Mouse (Mus musculus) 3134 (cell line): ENCODE measurements at regions not wholly inside any gene's neighbourhood (a gene's known extent, or its start where the extent isn't known, plus 50 kb on each side); places are given as distances from the start of the nearest gene placed in this dataset.

ENCODE experiments used
- DNase-seq: peaks from one replicate; pipeline ENCODE4 v3.0.0-alpha.2; 2011; ENCODE audit warnings: low spot score; ENCODE audit not compliant: insufficient read length; ENCODE audit errors: extremely low read depth

GRCm38 (mm10) chr7:116847846-116848730, 343.9 kb downstream of the Nucb2 start:
- no peak for DNase-seq

- DNase-seq, result no peak
Measured at GRCm38 (mm10) chr7:116853351-116853750, 349.2 kb downstream of the Nucb2 start.

- no peak for DNase-seq
Measured at GRCm38 (mm10) chr7:116857141-116857540, 353.0 kb downstream of the Nucb2 start.

- DNase-seq, result no peak
Measured at GRCm38 (mm10) chr7:116857744-116858143, 353.6 kb downstream of the Nucb2 start.

DNA sequence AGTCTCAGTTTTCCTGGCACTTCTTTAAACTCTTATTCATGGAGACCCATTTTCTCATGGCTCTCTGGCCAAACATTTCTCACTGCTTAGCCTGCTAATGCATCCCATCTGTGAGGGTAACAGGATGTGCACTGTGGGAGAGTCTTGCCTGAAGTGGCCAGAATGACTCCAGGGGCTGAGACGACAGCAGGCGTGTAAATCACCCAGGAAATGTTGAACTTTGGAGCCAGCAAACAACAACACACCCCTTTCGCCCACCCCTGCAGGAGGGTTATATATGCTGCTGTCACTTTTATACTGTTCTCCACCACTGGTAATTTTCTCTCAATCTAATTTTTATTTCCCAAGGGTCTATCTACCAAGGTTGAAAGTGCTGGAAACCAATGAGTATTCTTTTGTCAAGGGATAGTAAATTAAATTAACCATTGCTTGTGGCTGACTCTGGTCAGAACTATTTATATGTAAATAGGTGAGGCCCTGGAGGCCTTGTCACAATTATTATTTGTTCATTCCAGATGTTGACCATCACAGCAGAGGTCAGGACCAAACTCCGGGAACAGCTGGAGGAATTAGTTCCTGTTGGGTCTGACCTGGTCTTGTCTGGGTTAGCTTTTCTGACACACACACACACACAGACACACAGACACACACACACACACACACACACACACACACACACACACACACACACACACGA, 378.2 kb downstream of the Nucb2 start:
- DNase-seq, result no peak

GRCm38 (mm10) chr7:116893846-116894245, 389.7 kb downstream of the Nucb2 start:
- DNase-seq, result no peak

DNA sequence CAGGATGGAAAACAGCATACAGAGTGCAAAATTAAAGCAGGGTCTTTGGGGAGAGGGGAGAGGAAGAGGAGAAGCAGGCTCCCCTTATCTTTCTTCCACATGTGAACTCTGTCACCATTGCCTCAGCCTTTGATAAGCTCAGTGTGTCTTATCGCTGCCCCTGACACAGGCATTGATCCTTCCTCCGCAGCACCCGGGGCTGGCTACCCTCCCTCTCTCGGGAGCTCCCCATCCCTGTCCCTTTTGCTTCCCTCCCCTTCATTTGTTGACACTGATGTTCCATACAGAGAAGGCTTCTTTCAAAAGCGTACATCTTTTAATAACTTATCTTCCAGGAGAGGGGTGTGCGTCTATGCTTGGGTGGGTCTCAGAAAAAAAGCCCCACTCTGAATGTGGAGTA, 411.6 kb downstream of the Nucb2 start:
- no peak for DNase-seq

- no peak for DNase-seq
Measured at GRCm38 (mm10) chr7:116917921-116918670, 413.9 kb downstream of the Nucb2 start.

- no peak for DNase-seq
Measured at GRCm38 (mm10) chr7:116946448-116946847, 434.3 kb upstream of the Xylt1 start.

DNA sequence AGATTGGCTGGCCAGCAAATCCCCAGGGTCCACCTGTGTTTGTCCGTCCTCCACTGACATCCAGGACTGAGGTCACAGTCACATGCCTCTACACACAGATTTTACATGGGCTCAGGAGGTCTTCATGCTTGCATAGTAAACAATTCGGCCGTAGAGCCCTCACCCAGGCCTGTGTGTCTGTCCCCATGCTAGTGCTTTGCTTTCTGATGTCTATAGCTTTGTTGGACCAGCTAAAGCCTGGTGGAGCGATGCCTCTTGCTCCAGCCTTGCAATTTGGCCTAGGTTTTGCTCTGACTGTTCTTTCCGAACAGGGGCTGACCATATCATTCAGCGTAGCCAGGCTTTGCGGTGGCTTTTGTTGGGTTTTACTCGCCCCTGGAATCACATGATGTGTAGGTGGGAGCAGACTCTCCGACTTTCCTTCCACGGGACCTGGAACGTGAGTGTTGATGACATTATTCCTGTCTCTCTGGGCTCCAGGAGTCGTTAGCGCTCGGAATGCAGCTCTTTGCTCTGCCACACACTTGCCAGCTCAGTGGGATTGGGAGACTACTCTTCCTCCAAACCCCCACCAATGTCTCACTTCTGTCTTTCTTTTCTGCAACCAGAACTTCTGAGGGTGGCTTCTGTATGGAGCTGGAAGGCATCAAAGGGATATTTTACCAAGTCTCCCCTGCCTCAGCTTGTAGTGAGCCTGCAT, 421.4 kb upstream of the Xylt1 start:
- no peak for DNase-seq

- DNase-seq, result no peak
Measured at GRCm38 (mm10) chr7:116963839-116964238, 416.9 kb upstream of the Xylt1 start.

GRCm38 (mm10) chr7:116991351-116991750, 389.4 kb upstream of the Xylt1 start:
- DNase-seq, result no peak

DNA sequence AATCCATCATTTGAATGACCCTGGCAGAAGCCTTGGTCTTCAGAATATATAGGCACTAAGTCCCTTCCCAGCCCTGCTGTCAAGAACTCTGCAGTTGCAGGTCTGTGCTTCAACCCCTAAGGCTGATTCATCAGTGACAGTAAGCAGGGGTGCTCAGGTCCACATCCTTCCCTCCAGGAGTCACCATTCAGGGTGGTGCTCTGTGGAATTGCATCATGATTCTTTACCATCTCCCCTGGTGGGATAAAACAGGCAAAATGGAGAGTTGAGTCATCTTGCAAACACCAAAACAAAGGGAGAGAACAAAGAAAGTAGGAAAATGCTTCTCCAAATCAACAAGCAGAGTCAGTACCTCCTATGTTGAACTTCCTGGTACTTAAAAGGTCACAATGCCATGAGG, 388.6 kb upstream of the Xylt1 start:
- DNase-seq, result no peak

DNA sequence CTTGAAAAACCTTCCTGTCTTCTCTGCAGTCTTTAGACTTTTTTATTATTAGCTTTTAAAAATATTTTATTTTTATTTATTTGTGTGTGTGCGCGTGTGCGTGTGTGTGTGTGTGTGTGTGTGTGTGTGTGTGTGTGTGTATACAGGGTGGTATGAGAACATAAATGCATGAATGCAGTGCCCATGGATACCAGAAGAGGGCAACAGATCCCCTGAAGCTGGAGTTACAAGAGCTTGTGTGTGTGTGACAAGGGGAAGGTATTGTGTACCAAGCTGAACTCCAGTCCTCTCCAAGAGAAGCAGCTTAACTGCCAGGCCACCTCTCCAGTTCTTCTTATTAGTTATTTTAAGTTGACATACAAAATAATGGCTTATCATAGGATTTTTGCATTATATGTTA, 385.0 kb upstream of the Xylt1 start:
- no peak for DNase-seq

GRCm38 (mm10) chr7:117003167-117003566, 377.6 kb upstream of the Xylt1 start:
- no peak for DNase-seq

DNA sequence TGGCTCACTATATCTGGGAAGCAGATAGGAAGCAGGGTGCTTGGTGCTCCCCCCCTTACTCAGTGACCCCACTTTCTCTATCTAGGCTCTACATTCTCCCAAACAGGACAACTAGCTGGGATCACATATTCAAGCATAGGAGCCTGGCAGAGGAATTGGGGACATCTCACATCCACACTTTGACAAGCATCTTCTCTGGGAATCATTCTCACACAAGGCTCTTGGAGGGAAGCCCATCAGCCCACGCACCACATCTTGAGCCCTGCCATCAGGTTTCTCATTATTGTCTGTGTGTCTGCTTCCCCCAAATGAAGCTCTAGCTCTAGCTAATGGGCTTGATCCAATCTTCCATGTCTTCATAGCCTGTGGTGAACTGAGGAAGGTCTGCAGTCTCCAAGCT, 362.4 kb upstream of the Xylt1 start:
- DNase-seq, result no peak

GRCm38 (mm10) chr7:117021716-117022115, 359.1 kb upstream of the Xylt1 start:
- DNase-seq, result no peak

- DNase-seq, result no peak
Measured at GRCm38 (mm10) chr7:117044926-117045325, 335.9 kb upstream of the Xylt1 start.

DNA sequence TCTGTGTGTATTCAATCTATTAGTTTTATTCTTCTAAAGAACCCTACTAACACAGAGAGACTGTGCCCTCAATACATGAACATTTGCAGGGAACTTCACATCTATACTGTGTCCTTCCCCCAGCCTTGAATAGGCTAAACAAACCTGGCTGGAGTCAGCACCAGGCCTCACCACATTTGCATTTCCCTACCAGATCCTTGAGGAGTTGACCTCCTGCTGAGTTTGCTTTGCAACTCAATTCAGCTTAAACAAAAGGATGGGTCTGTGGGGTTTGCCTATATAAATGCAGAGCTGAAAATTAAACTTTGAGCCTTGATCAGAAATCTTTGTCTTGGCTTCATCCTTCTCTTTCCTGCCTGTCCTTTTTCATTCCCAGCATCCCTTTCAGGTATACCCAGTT, 331.5 kb upstream of the Xylt1 start:
- DNase-seq, result no peak

GRCm38 (mm10) chr7:117065771-117066170, 315.0 kb upstream of the Xylt1 start:
- DNase-seq, result no peak
